Mouse (Mus musculus) heart, postnatal 4 days (tissue): ENCODE data around the gene Scn10a. TPM values are rescaled to one million over a fixed set of nuclear protein-coding genes. Genes with fewer than 3 reads are reported as not detected.
A peak's percentile ranks its signal among the peaks of the same experiment; 100 is the strongest.

Source experiments
- DNase-seq: peaks from one replicate; pipeline ENCODE4 v3.0.0; 2021
- total RNA-seq, 2 experiments: library from RNA; stranded (reverse); gene quantifications; 2 replicates each; pipeline ENCODE4 v1.2.3; 2021

Gene Scn10a
- total RNA-seq, 2 experiments from 2014 or later: 1.7 to 1.8 TPM

GRCm38 (mm10) chr9:119634216-119634843, 84.8 kb downstream of the Scn10a start:
- DNase-seq: peak; percentile 61

- no peak for DNase-seq
Observed at GRCm38 (mm10) chr9:119633475-119633874, 85.6 kb downstream of the Scn10a start.

GRCm38 (mm10) chr9:119632801-119633200, 86.3 kb downstream of the Scn10a start:
- peak; percentile 34 for DNase-seq

- peak; percentile 84 for DNase-seq
Observed at GRCm38 (mm10) chr9:119631899-119632533, 87.1 kb downstream of the Scn10a start.

- no peak for DNase-seq
Observed at GRCm38 (mm10) chr9:119631393-119631898, 87.7 kb downstream of the Scn10a start.

- no peak for DNase-seq
Observed at GRCm38 (mm10) chr9:119628690-119629268, 90.3 kb downstream of the Scn10a start.

GRCm38 (mm10) chr9:119627227-119627626, 91.9 kb downstream of the Scn10a start:
- DNase-seq: no peak

GRCm38 (mm10) chr9:119624151-119624550, 95.0 kb downstream of the Scn10a start:
- no peak for DNase-seq

- DNase-seq: no peak
Observed at GRCm38 (mm10) chr9:119614798-119615197, 104.3 kb downstream of the Scn10a start.

GRCm38 (mm10) chr9:119610563-119611166, 108.5 kb downstream of the Scn10a start:
- DNase-seq: no peak

GRCm38 (mm10) chr9:119606906-119607305, 112.2 kb downstream of the Scn10a start:
- no peak for DNase-seq

GRCm38 (mm10) chr9:119604607-119605006, 114.5 kb downstream of the Scn10a start:
- no peak for DNase-seq

GRCm38 (mm10) chr9:119598501-119598900, 120.6 kb downstream of the Scn10a start:
- DNase-seq: no peak

- DNase-seq: no peak
Observed at GRCm38 (mm10) chr9:119597332-119597731, 121.8 kb downstream of the Scn10a start.

GRCm38 (mm10) chr9:119589592-119589991, 129.5 kb downstream of the Scn10a start:
- no peak for DNase-seq

- peak; percentile 30 for DNase-seq
Observed at GRCm38 (mm10) chr9:119588763-119589449, 130.2 kb downstream of the Scn10a start.

GRCm38 (mm10) chr9:119580668-119581067, 138.5 kb downstream of the Scn10a start:
- DNase-seq: peak; percentile 89

GRCm38 (mm10) chr9:119580187-119580586, 138.9 kb downstream of the Scn10a start:
- no peak for DNase-seq

GRCm38 (mm10) chr9:119578636-119579438, 140.3 kb downstream of the Scn10a start, which contains the start of gene Scn5a:
Gene Scn5a (minus strand): TSS chr9:119579016.
- DNase-seq: peak; percentile 63

GRCm38 (mm10) chr9:119578311-119578635, 140.8 kb downstream of the Scn10a start:
- DNase-seq: no peak

- no peak for DNase-seq
Observed at GRCm38 (mm10) chr9:119576977-119577376, 142.1 kb downstream of the Scn10a start.

- no peak for DNase-seq
Observed at GRCm38 (mm10) chr9:119575732-119576131, 143.4 kb downstream of the Scn10a start.
